Mouse (Mus musculus) hindbrain, embryonic 16.5 days (tissue): Measurements from ENCODE around the gene Gramd2. TPM values are rescaled to one million over a fixed set of nuclear protein-coding genes. Genes with fewer than 3 reads are reported as not detected.

Experiments
- ATAC-seq: fragments of 200-750 bp; cut with Nextera tagmentation; 2 replicates; pipeline ENCODE4 v1.8.0; 2017; ENCODE audit warnings: moderate TSS enrichment, moderate library complexity
- H3K27ac ChIP-seq: fragments of 300-500 bp; sonication (generic); 2 replicates; pipeline ENCODE4 v1.5.1; 2014; ENCODE audit warnings: low read depth, mild to moderate bottlenecking, control low read depth, low read length, moderate library complexity
- H3K27me3 ChIP-seq: fragments of 300-500 bp; sonication (generic); replicated peaks from 2 replicates; pipeline ENCODE4 v1.6.1; 2014; ENCODE audit warnings: low read length; ENCODE audit not compliant: control insufficient read depth, insufficient read depth
- H3K36me3 ChIP-seq: fragments of 300-500 bp; sonication (generic); 2 replicates; pipeline ENCODE4 v1.6.1; 2014; ENCODE audit warnings: mild to moderate bottlenecking, low read length, moderate library complexity, mixed read lengths; ENCODE audit not compliant: control insufficient read depth, insufficient read depth
- H3K4me1 ChIP-seq: fragments of 300-500 bp; sonication (generic); 2 replicates; pipeline ENCODE4 v1.6.1; 2014; ENCODE audit warnings: low read depth, low read length; ENCODE audit not compliant: control insufficient read depth, insufficient read depth
- H3K4me2 ChIP-seq: fragments of 300-500 bp; sonication (generic); 2 replicates; pipeline ENCODE4 v1.6.1; 2014; ENCODE audit warnings: mild to moderate bottlenecking, low read length, control low read depth, moderate library complexity
- H3K4me3 ChIP-seq: fragments of 300-500 bp; sonication (generic); 2 replicates; pipeline ENCODE4 v1.5.1; 2014; ENCODE audit warnings: mild to moderate bottlenecking, low read length, control low read depth, moderate library complexity
- H3K9ac ChIP-seq: fragments of 300-500 bp; sonication (generic); 2 replicates; pipeline ENCODE4 v1.6.1; 2014; ENCODE audit warnings: low read depth, mild to moderate bottlenecking, control low read depth, low read length, moderate library complexity
- H3K9me3 ChIP-seq: fragments of 300-500 bp; sonication (generic); 2 replicates; pipeline ENCODE4 v1.6.1; 2014; ENCODE audit warnings: mild to moderate bottlenecking, low read length, moderate library complexity; ENCODE audit not compliant: control insufficient read depth
- whole genome bisulfite sequencing: fragments of 180-500 bp; shearing (Covaris S2); extraction: QIAGEN DNeasy Blood & Tissue Kit; methylation state at CpG from one replicate; pipeline ENCODE4 v1.1.7; 2014; 5-methylcytosine and 5-hydroxymethylcytosine counted together
- polyA plus RNA-seq: library from polyadenylated mRNA; unstranded; fragments of >200 nt; fragmentation: Nextera tagmentation; extraction: Ambion mirVana; gene quantifications from 2 replicates; pipeline ENCODE4 v1.2.1, GENCODE M21; 2015

Gramd2 gene
- polyA plus RNA-seq, 1 experiment from 2014 or later, result 5.4 TPM

GRCm38 (mm10) chr9:59656635-59657617 is 23.0 kb upstream of the Gramd2 start:
- H3K4me3 ChIP-seq, result peak overlapping the region; percentile 77
- peak overlapping the region; percentile 97 for H3K27ac ChIP-seq
- H3K9me3 ChIP-seq, result no peaks in the 10 kb centered on the region
- peaks cover 2% of the 10 kb centered on the region; the same call in 1 of the 2 replicates for H3K36me3 ChIP-seq
- WGBS, result under 1% methylated on average over 62 of the region's 65 CpGs
- peaks cover 34% of the 10 kb centered on the region for H3K4me1 ChIP-seq
- H3K9ac ChIP-seq, result peak overlapping the region; percentile 90
- H3K27me3 ChIP-seq, result no peaks in the 10 kb centered on the region
- ATAC-seq, result peak; percentile 74
- H3K4me2 ChIP-seq, result peak overlapping the region; percentile 75

GRCm38 (mm10) chr9:59658146-59658545 is 21.8 kb upstream of the Gramd2 start:
- no peaks in the 10 kb centered on the region for H3K27me3 ChIP-seq
- H3K27ac ChIP-seq, result peak overlapping the region; percentile 97
- WGBS, result 9% methylated on average over 4 of the region's 4 CpGs
- H3K9ac ChIP-seq, result peak overlapping the region; percentile 90
- ATAC-seq, result no peak
- peak overlapping the region; percentile 77 for H3K4me3 ChIP-seq
- peak overlapping the region; percentile 75 for H3K4me2 ChIP-seq
- H3K4me1 ChIP-seq, result peaks cover 34% of the 10 kb centered on the region
- no peaks in the 10 kb centered on the region for H3K9me3 ChIP-seq
- H3K36me3 ChIP-seq, result 0 out of 2 replicates have a peak, but pooled peaks cover under 1% of the 10 kb centered on the region

GRCm38 (mm10) chr9:59659036-59660026 is 20.6 kb upstream of the Gramd2 start:
- no peaks in the 10 kb centered on the region for H3K9me3 ChIP-seq
- peak overlapping the region; percentile 55 for H3K27ac ChIP-seq
- peaks cover 37% of the 10 kb centered on the region for H3K4me1 ChIP-seq
- peak overlapping the region; percentile 35; the same call in 1 of the 2 replicates for H3K9ac ChIP-seq
- H3K36me3 ChIP-seq, result no peaks in the 10 kb centered on the region
- peak overlapping the region; percentile 75 for H3K4me2 ChIP-seq
- H3K27me3 ChIP-seq, result no peaks in the 10 kb centered on the region
- ATAC-seq, result no peak
- 20% methylated on average over 14 of the region's 14 CpGs for WGBS
- H3K4me3 ChIP-seq, result peak overlapping the region; percentile 77

- H3K9ac ChIP-seq, result no peak overlapping the region
- H3K27ac ChIP-seq, result peak overlapping the region; percentile 45
- H3K4me3 ChIP-seq, result no peak overlapping the region
- peaks cover 37% of the 10 kb centered on the region for H3K4me1 ChIP-seq
- H3K9me3 ChIP-seq, result no peaks in the 10 kb centered on the region
- 31% methylated on average over 10 of the region's 10 CpGs for WGBS
- H3K36me3 ChIP-seq, result peaks cover 3% of the 10 kb centered on the region
- ATAC-seq, result no peak
- H3K27me3 ChIP-seq, result no peaks in the 10 kb centered on the region
- H3K4me2 ChIP-seq, result peak overlapping the region; percentile 75
These were observed 19.5 kb upstream of the Gramd2 start for GRCm38 (mm10) chr9:59660421-59660820.

GRCm38 (mm10) chr9:59661298-59661975 is 18.5 kb upstream of the Gramd2 start:
- no peak overlapping the region for H3K27ac ChIP-seq
- no peak overlapping the region for H3K4me3 ChIP-seq
- peaks cover 37% of the 10 kb centered on the region for H3K4me1 ChIP-seq
- no peaks in the 10 kb centered on the region for H3K27me3 ChIP-seq
- ATAC-seq, result no peak
- no peak overlapping the region for H3K4me2 ChIP-seq
- WGBS, result 57% methylated on average over 6 of the region's 6 CpGs
- H3K36me3 ChIP-seq, result peaks cover 10% of the 10 kb centered on the region
- 0 out of 2 replicates have a peak overlapping the region, but pooled peaks have one; percentile 11 for H3K9ac ChIP-seq
- H3K9me3 ChIP-seq, result no peaks in the 10 kb centered on the region

- Histone ChIP-seq H3K4me2 (no peak overlapping the region), H3K4me1 (peaks cover 37% of the 10 kb centered on the region), H3K27me3 (no peaks in the 10 kb centered on the region), H3K4me3 (no peak overlapping the region), H3K9ac (no peak overlapping the region), H3K36me3 (peaks cover 27% of the 10 kb centered on the region), H3K27ac (no peak overlapping the region), H3K9me3 (no peaks in the 10 kb centered on the region)
- ATAC-seq, result no peak
- 74% methylated on average over 7 of the region's 7 CpGs for WGBS
These were observed 16.7 kb upstream of the Gramd2 start for GRCm38 (mm10) chr9:59663226-59663625.

- Histone ChIP-seq H3K9ac (no peak overlapping the region), H3K27me3 (no peaks in the 10 kb centered on the region), H3K9me3 (no peaks in the 10 kb centered on the region), H3K36me3 (peaks cover 30% of the 10 kb centered on the region), H3K4me3 (no peak overlapping the region), H3K4me1 (peaks cover 32% of the 10 kb centered on the region), H3K4me2 (no peak overlapping the region), H3K27ac (no peak overlapping the region)
- no peak for ATAC-seq
- 47% methylated on average over 3 of the region's 3 CpGs for WGBS
These were observed 16.0 kb upstream of the Gramd2 start for GRCm38 (mm10) chr9:59663957-59664356.

- Histone ChIP-seq H3K27me3 (no peaks in the 10 kb centered on the region), H3K27ac (no peak overlapping the region), H3K9ac (no peak overlapping the region), H3K4me3 (no peak overlapping the region), H3K4me2 (no peak overlapping the region), H3K36me3 (peaks cover 34% of the 10 kb centered on the region), H3K9me3 (no peaks in the 10 kb centered on the region), H3K4me1 (peaks cover 24% of the 10 kb centered on the region)
- 73% methylated on average over 4 of the region's 4 CpGs for WGBS
- no peak for ATAC-seq
These were observed 15.2 kb upstream of the Gramd2 start for GRCm38 (mm10) chr9:59664664-59665256.
